Mouse (Mus musculus): Measurements from ENCODE around the gene Pcgf1. TPM values are rescaled to one million over a fixed set of nuclear protein-coding genes. Genes with fewer than 3 reads are reported as not detected.

Gene Pcgf1
- polyA plus RNA-seq, 1 experiment from 2014 or later: 14.4 TPM

DNA sequence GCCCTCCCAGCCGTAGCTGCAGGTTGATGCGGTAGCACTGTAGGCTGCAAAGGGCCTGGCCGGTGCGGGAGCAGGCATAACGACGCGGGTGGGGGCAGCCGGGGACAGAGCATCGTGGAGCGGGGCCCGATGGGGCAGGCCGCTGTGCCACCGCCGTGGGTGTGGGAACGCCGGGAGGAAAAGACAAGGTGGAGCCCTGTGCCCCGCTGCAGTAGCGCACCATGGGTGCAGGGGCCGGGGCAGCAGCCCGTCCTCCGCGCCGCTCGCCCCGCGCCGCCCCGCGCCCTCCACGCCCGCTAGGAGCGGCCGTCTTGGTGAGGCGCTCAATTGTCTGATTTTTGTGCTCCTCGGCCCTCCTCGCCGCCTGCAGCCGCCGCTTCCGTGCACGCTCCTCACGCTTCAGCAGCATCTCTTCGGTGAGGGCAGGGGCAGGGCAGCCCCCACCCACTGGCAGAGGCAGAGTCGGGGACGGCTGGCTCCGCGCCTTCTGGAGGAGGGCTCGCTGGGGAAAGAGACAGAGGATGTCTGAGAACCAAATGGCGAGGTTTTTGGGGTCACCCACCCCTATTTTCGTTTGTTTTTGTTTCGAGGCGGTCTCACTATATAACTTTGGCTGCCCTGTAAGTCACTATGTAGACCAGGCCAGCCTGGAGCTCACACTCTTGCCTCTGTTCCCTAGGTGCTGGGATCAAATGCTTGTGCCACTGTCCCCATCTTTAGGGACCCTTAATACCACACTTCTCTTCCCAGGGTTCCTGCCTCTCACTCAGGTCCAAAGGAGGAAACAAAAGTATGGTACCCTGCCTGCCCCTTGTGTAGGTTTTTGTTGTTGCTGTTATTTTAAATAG is 44.4 kb downstream of the Pcgf1 start:
- H3K27me3 ChIP-seq (replicated peaks; ENCODE audit: control insufficient read depth, insufficient read depth, low read length): no peaks in the 10 kb centered on the region
- H3K9ac ChIP-seq (ENCODE audit: low read depth, low read length): peak overlapping the region; percentile 61
- 0 out of 2 replicates have a peak, but pooled peaks cover 3% of the 10 kb centered on the region for H3K4me1 ChIP-seq (replicated peaks; ENCODE audit: control insufficient read depth, insufficient read depth, low read length)
- H3K36me3 ChIP-seq (ENCODE audit: control insufficient read depth, insufficient read depth): peaks cover 14% of the 10 kb centered on the region
- peak; percentile 44 for ATAC-seq
- H3K4me2 ChIP-seq (replicated peaks; ENCODE audit: low read depth): peak overlapping the region; percentile 93
- WGBS: 1% methylated on average over 47 of the region's 52 CpGs
- H3K9me3 ChIP-seq (ENCODE audit: control insufficient read depth): no peaks in the 10 kb centered on the region
- H3K4me3 ChIP-seq (ENCODE audit: low read depth, low read length): peak overlapping the region; percentile 63
- H3K27ac ChIP-seq (ENCODE audit: low read depth, low read length): peak overlapping the region; percentile 86
- TF ChIP-seq CTCF (IDR thresholded peaks at IDR 0.05; ENCODE audit: low read depth): 0 out of 2 replicates have a peak, but pooled peaks have one; percentile 20

DNA sequence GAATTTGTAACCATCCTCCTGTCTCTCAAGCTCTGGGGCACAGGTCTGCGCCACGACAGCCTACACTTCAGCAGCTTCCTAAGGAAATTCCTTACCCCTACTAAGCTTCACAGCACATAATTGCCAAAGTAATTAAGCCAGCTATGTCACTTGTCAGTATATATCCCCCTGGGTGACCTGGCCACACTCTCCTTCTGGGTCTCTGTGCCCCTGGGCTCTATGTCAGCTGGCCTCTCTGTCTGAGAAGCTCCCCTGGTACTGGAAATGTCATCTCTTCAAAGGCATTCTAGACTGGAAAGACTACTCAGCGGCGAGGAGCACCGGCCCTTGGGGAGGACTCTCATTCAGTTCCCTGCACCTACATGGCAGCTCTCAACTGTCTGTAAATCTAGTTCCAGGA is 45.3 kb downstream of the Pcgf1 start:
- H3K4me3 ChIP-seq (ENCODE audit: low read depth, low read length): no peak overlapping the region
- H3K4me2 ChIP-seq (replicated peaks; ENCODE audit: low read depth): no peak overlapping the region
- H3K27ac ChIP-seq (ENCODE audit: low read depth, low read length): no peak overlapping the region
- H3K9me3 ChIP-seq (ENCODE audit: control insufficient read depth): no peaks in the 10 kb centered on the region
- 85% methylated on average over 5 of the region's 5 CpGs for WGBS
- no peak for ATAC-seq
- H3K9ac ChIP-seq (ENCODE audit: low read depth, low read length): no peak overlapping the region
- H3K27me3 ChIP-seq (replicated peaks; ENCODE audit: control insufficient read depth, insufficient read depth, low read length): no peaks in the 10 kb centered on the region
- H3K36me3 ChIP-seq (ENCODE audit: control insufficient read depth, insufficient read depth): peaks cover 6% of the 10 kb centered on the region
- 0 out of 2 replicates have a peak, but pooled peaks cover 3% of the 10 kb centered on the region for H3K4me1 ChIP-seq (replicated peaks; ENCODE audit: control insufficient read depth, insufficient read depth, low read length)
- no peak for TF ChIP-seq CTCF (IDR thresholded peaks at IDR 0.05; ENCODE audit: low read depth)

DNA sequence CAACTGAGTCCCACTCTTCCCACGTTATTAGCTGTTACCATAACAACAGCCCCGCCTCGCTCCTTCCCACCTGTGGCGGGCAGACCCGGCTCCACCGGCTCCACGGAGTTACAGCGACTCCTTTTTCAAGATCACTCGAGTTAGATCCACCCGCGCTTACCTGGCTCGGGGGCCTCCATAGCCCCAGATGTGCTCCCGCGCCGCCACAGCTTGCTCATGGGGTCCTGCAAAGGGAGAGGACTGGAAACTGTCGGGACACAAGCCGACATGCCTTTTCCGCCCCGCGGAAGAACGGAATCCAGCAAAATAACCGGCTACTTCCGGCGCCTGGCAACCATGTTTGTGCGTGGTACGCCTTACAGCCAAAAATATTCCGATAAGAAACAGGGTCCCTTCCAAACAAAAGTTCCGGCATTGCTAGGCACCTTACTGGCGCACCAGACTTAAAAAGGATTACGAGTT is 47.2 kb downstream of the Pcgf1 start:
- no peaks in the 10 kb centered on the region for H3K27me3 ChIP-seq (replicated peaks; ENCODE audit: control insufficient read depth, insufficient read depth, low read length)
- WGBS: under 1% methylated on average over 30 of the region's 30 CpGs
- TF ChIP-seq CTCF (IDR thresholded peaks at IDR 0.05; ENCODE audit: low read depth): no peak
- no peaks in the 10 kb centered on the region for H3K36me3 ChIP-seq (ENCODE audit: control insufficient read depth, insufficient read depth)
- 0 out of 2 replicates have a peak, but pooled peaks cover 3% of the 10 kb centered on the region for H3K4me1 ChIP-seq (replicated peaks; ENCODE audit: control insufficient read depth, insufficient read depth, low read length)
- peak overlapping the region; percentile 73 for H3K4me2 ChIP-seq (replicated peaks; ENCODE audit: low read depth)
- H3K4me3 ChIP-seq (ENCODE audit: low read depth, low read length): peak overlapping the region; percentile 78
- H3K9me3 ChIP-seq (ENCODE audit: control insufficient read depth): no peaks in the 10 kb centered on the region
- H3K9ac ChIP-seq (ENCODE audit: low read depth, low read length): peak overlapping the region; percentile 60
- H3K27ac ChIP-seq (ENCODE audit: low read depth, low read length): no peak overlapping the region
- ATAC-seq: peak; percentile 4; the same call in 1 of the 2 replicates

DNA sequence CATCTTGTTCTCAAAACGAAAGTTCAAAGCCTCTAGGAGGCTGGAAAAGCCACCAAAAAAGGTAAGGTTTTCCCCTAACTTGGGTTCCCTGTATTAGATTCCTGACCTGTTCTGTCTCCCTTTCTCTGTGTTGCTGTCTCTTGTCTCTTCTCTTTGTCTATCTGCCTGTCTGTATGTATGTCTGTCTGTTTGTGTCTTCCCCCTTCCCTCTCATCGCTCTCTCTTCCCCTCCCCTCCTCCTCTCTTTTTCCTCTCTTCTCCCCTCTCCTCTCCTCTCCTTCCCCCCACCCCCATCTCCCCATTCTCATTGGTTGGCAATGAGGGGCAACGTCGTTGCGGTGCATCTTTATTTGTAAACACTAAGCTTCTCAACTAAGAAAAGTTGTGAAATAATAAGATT is 47.7 kb downstream of the Pcgf1 start, which contains the start of gene Ino80b:
TSS of gene Ino80b (minus strand) at position 101 of the 400 bp plus-strand sequence.
- H3K36me3 ChIP-seq (ENCODE audit: control insufficient read depth, insufficient read depth): no peaks in the 10 kb centered on the region
- WGBS: 25% methylated on average over 5 of the region's 5 CpGs
- peak within 1 kb of the TSS; percentile 78 for H3K4me3 ChIP-seq (ENCODE audit: low read depth, low read length)
- H3K27me3 ChIP-seq (replicated peaks; ENCODE audit: control insufficient read depth, insufficient read depth, low read length): no peaks in the 10 kb centered on the region
- peak within 1 kb of the TSS; percentile 60 for H3K9ac ChIP-seq (ENCODE audit: low read depth, low read length)
- no peak for TF ChIP-seq CTCF (IDR thresholded peaks at IDR 0.05; ENCODE audit: low read depth)
- H3K27ac ChIP-seq (ENCODE audit: low read depth, low read length): no peak within 1 kb of the TSS
- peak within 1 kb of the TSS; percentile 73 for H3K4me2 ChIP-seq (replicated peaks; ENCODE audit: low read depth)
- no peak for ATAC-seq
- H3K4me1 ChIP-seq (replicated peaks; ENCODE audit: control insufficient read depth, insufficient read depth, low read length): 0 out of 2 replicates have a peak, but pooled peaks cover 3% of the 10 kb centered on the region
- no peaks in the 10 kb centered on the region for H3K9me3 ChIP-seq (ENCODE audit: control insufficient read depth)

DNA sequence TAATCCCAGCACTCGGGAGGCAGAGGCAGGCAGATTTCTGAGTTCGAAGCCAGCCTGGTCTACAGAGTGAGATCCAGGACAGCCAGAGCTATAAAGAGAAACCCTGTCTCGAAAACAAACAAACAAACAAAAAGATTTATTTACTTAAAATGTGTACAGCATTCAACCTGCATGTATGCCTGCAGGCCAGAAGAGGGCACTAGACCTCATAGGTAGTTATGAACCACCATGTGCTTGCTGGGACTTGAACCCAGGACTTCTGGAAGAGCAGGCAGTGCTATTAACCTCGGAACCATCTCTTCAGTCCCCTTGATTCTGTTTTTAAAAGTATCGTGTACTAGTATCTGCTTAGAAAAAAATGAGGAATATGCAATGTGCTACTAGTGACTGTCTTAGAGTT is 49.8 kb downstream of the Pcgf1 start:
- Histone ChIP-seq H3K36me3 (ENCODE audit: control insufficient read depth, insufficient read depth) (no peaks in the 10 kb centered on the region), H3K27me3 (replicated peaks; ENCODE audit: control insufficient read depth, insufficient read depth, low read length) (no peaks in the 10 kb centered on the region), H3K9ac (ENCODE audit: low read depth, low read length) (no peak overlapping the region), H3K9me3 (ENCODE audit: control insufficient read depth) (no peaks in the 10 kb centered on the region), H3K4me3 (ENCODE audit: low read depth, low read length) (no peak overlapping the region), H3K27ac (ENCODE audit: low read depth, low read length) (no peak overlapping the region), H3K4me1 (replicated peaks; ENCODE audit: control insufficient read depth, insufficient read depth, low read length) (0 out of 2 replicates have a peak, but pooled peaks cover 10% of the 10 kb centered on the region), H3K4me2 (replicated peaks; ENCODE audit: low read depth) (no peak overlapping the region)
- 95% methylated on average over 5 of the region's 5 CpGs for WGBS
- peak; percentile 57 for TF ChIP-seq CTCF (IDR thresholded peaks at IDR 0.05; ENCODE audit: low read depth)
- ATAC-seq: no peak

MicroRNAs encoded within 50 kb of the gene (microRNA counts, 519-probe panel; counts per million panel counts)
- microRNA mmu-miR-3470a+mmu-miR-3470b: not detected

Small RNA genes lying within 50 kb of the gene (microRNA-seq; reads per million reads assigned to microRNA genes)
- gene Mir3470a (not detected), gene Mir7040 (not detected)

Other genes starting within 250 kb of the Pcgf1 start
- gene Sema4f, start 138.1 kb upstream of the Pcgf1 start, polyA plus RNA-seq (2015; fragmentation: Nextera tagmentation; extraction: Ambion mirVana): 0.56 and 0.64 TPM in 2 replicates
- gene M1ap, start 131.0 kb upstream of the Pcgf1 start, polyA plus RNA-seq (2015; fragmentation: Nextera tagmentation; extraction: Ambion mirVana): 0.16 TPM in 1 of 2 replicates, not detected in the other
- gene Dok1, start 44.4 kb upstream of the Pcgf1 start, polyA plus RNA-seq (2015; fragmentation: Nextera tagmentation; extraction: Ambion mirVana): 7.7 and 8.8 TPM in 2 replicates
- gene Loxl3, start 43.7 kb upstream of the Pcgf1 start, polyA plus RNA-seq (2015; fragmentation: Nextera tagmentation; extraction: Ambion mirVana): 4.1 and 4.7 TPM in 2 replicates
- gene Aup1, start 23.3 kb upstream of the Pcgf1 start, polyA plus RNA-seq (2015; fragmentation: Nextera tagmentation; extraction: Ambion mirVana): 191 and 210 TPM in 2 replicates
- gene Htra2, start 22.6 kb upstream of the Pcgf1 start, polyA plus RNA-seq (2015; fragmentation: Nextera tagmentation; extraction: Ambion mirVana): 22.7 and 24.0 TPM in 2 replicates
- 24.8 and 27.1 TPM in 2 replicates for gene Dqx1, start 20.0 kb upstream of the Pcgf1 start, polyA plus RNA-seq (2015; fragmentation: Nextera tagmentation; extraction: Ambion mirVana)
- 7.6 and 8.4 TPM in 2 replicates for gene Tlx2, start 7.6 kb upstream of the Pcgf1 start, polyA plus RNA-seq (2015; fragmentation: Nextera tagmentation; extraction: Ambion mirVana)
- 0.23 TPM in 1 of 2 replicates, not detected in the other for gene Lbx2, start 8.5 kb downstream of the Pcgf1 start, polyA plus RNA-seq (2015; fragmentation: Nextera tagmentation; extraction: Ambion mirVana)
- 0.84 and 1.3 TPM in 2 replicates for gene Ccdc142, start 23.7 kb downstream of the Pcgf1 start, polyA plus RNA-seq (2015; fragmentation: Nextera tagmentation; extraction: Ambion mirVana)
- gene Gm42688, start 23.7 kb downstream of the Pcgf1 start, polyA plus RNA-seq (2015; fragmentation: Nextera tagmentation; extraction: Ambion mirVana): 1.1 and 1.2 TPM in 2 replicates
- 113 and 115 TPM in 2 replicates for gene Mrpl53, start 31.2 kb downstream of the Pcgf1 start, polyA plus RNA-seq (2015; fragmentation: Nextera tagmentation; extraction: Ambion mirVana)
- gene Mogs, start 37.6 kb downstream of the Pcgf1 start, polyA plus RNA-seq (2015; fragmentation: Nextera tagmentation; extraction: Ambion mirVana): 18.4 and 20.9 TPM in 2 replicates
- gene Wbp1, start 43.7 kb downstream of the Pcgf1 start, polyA plus RNA-seq (2015; fragmentation: Nextera tagmentation; extraction: Ambion mirVana): 69.1 and 72.7 TPM in 2 replicates
- gene Ino80b, start 47.6 kb downstream of the Pcgf1 start, polyA plus RNA-seq (2015; fragmentation: Nextera tagmentation; extraction: Ambion mirVana): 6.0 and 8.5 TPM in 2 replicates
- gene Rtkn, start 57.6 kb downstream of the Pcgf1 start, polyA plus RNA-seq (2015; fragmentation: Nextera tagmentation; extraction: Ambion mirVana): 19.7 and 21.1 TPM in 2 replicates
- gene Wdr54, start 78.5 kb downstream of the Pcgf1 start, polyA plus RNA-seq (2015; fragmentation: Nextera tagmentation; extraction: Ambion mirVana): 1.0 and 1.2 TPM in 2 replicates
- 0.60 and 1.0 TPM in 2 replicates for gene 1700003E16Rik, start 78.5 kb downstream of the Pcgf1 start, polyA plus RNA-seq (2015; fragmentation: Nextera tagmentation; extraction: Ambion mirVana)
- gene Dctn1, start 88.1 kb downstream of the Pcgf1 start, polyA plus RNA-seq (2015; fragmentation: Nextera tagmentation; extraction: Ambion mirVana): 47.1 and 49.9 TPM in 2 replicates
- 1.5 and 1.7 TPM in 2 replicates for gene Slc4a5, start 142.0 kb downstream of the Pcgf1 start, polyA plus RNA-seq (2015; fragmentation: Nextera tagmentation; extraction: Ambion mirVana)
- 17.6 and 18.4 TPM in 2 replicates for gene Mthfd2, start 248.0 kb downstream of the Pcgf1 start, polyA plus RNA-seq (2015; fragmentation: Nextera tagmentation; extraction: Ambion mirVana)
- 29.7 and 30.8 TPM in 2 replicates for gene Mob1a, start 248.1 kb downstream of the Pcgf1 start, polyA plus RNA-seq (2015; fragmentation: Nextera tagmentation; extraction: Ambion mirVana)